Mouse (Mus musculus) liver, embryonic 14.5 days (tissue): Measurements from ENCODE around the gene Map4k5. TPM values are rescaled to one million over a fixed set of nuclear protein-coding genes. Genes with fewer than 3 reads are reported as not detected.

Experiments used
- ATAC-seq: fragments of 200-750 bp; cut with Nextera tagmentation; 2 replicates; pipeline ENCODE4 v1.8.0; 2017; ENCODE audit warnings: moderate number of reproducible peaks, mild to moderate bottlenecking, moderate library complexity; ENCODE audit not compliant: insufficient read depth
- DNase-seq, 3 experiments: peaks; one replicate each; pipeline ENCODE4 v3.0.0-alpha.2; 2012 to 2013; ENCODE audit warnings: low read depth in 3 of 3, low spot score in 3 of 3
- H3K27ac ChIP-seq: fragments of 300-500 bp; sonication (generic); 2 replicates; pipeline ENCODE4 v1.5.1; 2014; ENCODE audit warnings: moderate library complexity, mild to moderate bottlenecking, control low read depth, inconsistent platforms
- H3K27me3 ChIP-seq: fragments of 300-500 bp; sonication (generic); 2 replicates; pipeline ENCODE4 v1.6.1; 2014; ENCODE audit warnings: mild to moderate bottlenecking, low read length, moderate library complexity; ENCODE audit not compliant: control insufficient read depth, insufficient read depth
- H3K36me3 ChIP-seq: fragments of 300-500 bp; sonication (generic); replicated peaks from 2 replicates; pipeline ENCODE4 v1.6.1; 2014; ENCODE audit warnings: low read depth; ENCODE audit not compliant: control insufficient read depth, insufficient read depth
- H3K4me1 ChIP-seq, 2 experiments: fragments of 200-500 bp in 1 of 2; fragments of 300-500 bp in 1 of 2; sonication (generic) in 1 of 2; replicated peaks; 2 replicates each; pipeline ENCODE4 v1.6.1; 2012 to 2014; ENCODE audit warnings: antibody characterized with exemption in 1 of 2, inconsistent platforms in 1 of 2, low read length in 1 of 2; ENCODE audit not compliant: control insufficient read depth in 2 of 2, insufficient read depth in 2 of 2
- H3K4me2 ChIP-seq: fragments of 300-500 bp; sonication (generic); 2 replicates; pipeline ENCODE4 v1.6.1; 2014; ENCODE audit warnings: low read depth, mild to moderate bottlenecking, control low read depth, moderate library complexity
- H3K4me3 ChIP-seq, 2 experiments: fragments of 200-500 bp in 1 of 2; fragments of 300-500 bp in 1 of 2; sonication (generic) in 1 of 2; 2 replicates each; pipeline ENCODE4 v1.5.1; 2012 to 2014; ENCODE audit warnings: low read depth in 2 of 2, low read length in 2 of 2, mild to moderate bottlenecking in 2 of 2, control low read depth in 1 of 2, inconsistent platforms in 1 of 2, moderate library complexity in 1 of 2; ENCODE audit not compliant: insufficient read depth in 1 of 2
- H3K9ac ChIP-seq: fragments of 300-500 bp; sonication (generic); replicated peaks from 2 replicates; pipeline ENCODE4 v1.6.1; 2014; ENCODE audit warnings: mild to moderate bottlenecking, control low read depth, moderate library complexity
- H3K9me3 ChIP-seq: fragments of 300-500 bp; sonication (generic); 2 replicates; pipeline ENCODE4 v1.6.1; 2016; ENCODE audit warnings: low read length, mixed read lengths; ENCODE audit not compliant: control insufficient read depth
- CTCF ChIP-seq: IDR thresholded peaks from 2 replicates; pipeline ENCODE4 v1.5.1; 2016; ENCODE audit warnings: antibody characterized with exemption, low read depth, control low read depth
- EP300 ChIP-seq: IDR thresholded peaks from 2 replicates; pipeline ENCODE4 v1.6.1; 2016; ENCODE audit warnings: antibody characterized with exemption, low read depth
- WGBS: fragments of 180-500 bp; shearing (Covaris S2); extraction: QIAGEN DNeasy Blood & Tissue Kit; methylation state at CpG from one replicate; pipeline ENCODE4 v1.1.7; 2014; ENCODE audit not compliant: insufficient replicate concordance; 5-methylcytosine and 5-hydroxymethylcytosine counted together
- polyA plus RNA-seq, 2 experiments: library from polyadenylated mRNA; depleted of rRNA in 1 of 2; stranded (reverse) in 1 of 2; unstranded in 1 of 2; fragments of >200 nt; fragmentation: Nextera tagmentation in 1 of 2; extraction: Ambion mirVana in 1 of 2; gene quantifications; 2 replicates each; pipeline versions ENCODE4 v1.2.1 to v1.2.3; 2012 to 2014

The Map4k5 gene
- polyA plus RNA-seq, 2 experiments, result 13.6 to 26.9 TPM

DNA sequence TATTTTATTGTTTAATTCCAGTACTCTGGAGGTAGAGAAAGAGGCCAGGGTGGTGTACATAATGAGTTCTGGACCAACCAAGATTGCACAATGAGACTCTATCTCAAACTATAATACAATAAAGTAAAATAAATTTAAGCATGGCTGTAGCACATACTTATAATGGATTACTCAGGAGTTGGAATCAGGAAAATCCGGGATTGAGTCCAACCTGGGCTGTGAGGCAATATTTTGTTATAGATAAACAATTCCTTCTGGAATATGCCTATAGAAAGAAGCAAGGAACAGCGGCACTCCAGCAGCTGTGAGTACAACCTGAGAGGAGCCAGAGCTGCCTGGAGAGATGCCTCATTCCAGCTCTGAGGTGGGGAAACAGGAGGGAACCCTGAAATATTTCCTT is 12.0 kb upstream of the Map4k5 start:
- Histone ChIP-seq H3K27me3 (peaks cover 10% of the 10 kb centered on the region), H3K4me1 (peaks cover 0 to 5% of the 10 kb centered on the region in 2 experiments; a peak in 1 of 4 replicates), H3K4me2 (no peak overlapping the region), H3K9ac (no peak overlapping the region), H3K27ac (no peak overlapping the region), H3K4me3 (no peak overlapping the region), H3K9me3 (no peaks in the 10 kb centered on the region), H3K36me3 (no peaks in the 10 kb centered on the region)
- 56% methylated on average over 2 of the region's 2 CpGs for WGBS
- DNase-seq, result no peak
- TF ChIP-seq CTCF, result no peak
- no peak for TF ChIP-seq EP300
- ATAC-seq, result no peak

DNA sequence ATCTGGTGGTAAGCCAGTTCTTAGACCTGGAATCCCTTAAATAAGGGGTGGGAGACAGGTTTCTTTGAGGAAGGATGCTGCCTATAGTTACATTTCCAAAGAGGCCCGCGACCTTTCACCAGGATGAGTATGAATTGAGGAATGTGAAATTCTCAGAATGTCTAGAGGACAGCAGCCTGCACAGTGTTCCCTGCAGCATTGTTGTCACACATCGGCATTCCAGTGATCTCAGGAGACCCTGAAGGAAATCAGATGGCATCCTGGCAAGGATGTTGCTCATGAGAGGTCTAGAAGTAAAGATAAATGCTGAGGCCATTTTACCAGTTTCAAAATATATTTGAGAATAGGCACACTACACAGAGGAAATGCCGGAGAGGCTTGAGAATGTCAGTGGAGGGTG is 5.1 kb upstream of the Map4k5 start:
- Histone ChIP-seq H3K27ac (no peak overlapping the region), H3K4me1 (peaks cover 0 to 3% of the 10 kb centered on the region in 2 experiments; a peak in 1 of 4 replicates), H3K27me3 (no peaks in the 10 kb centered on the region), H3K9ac (no peak overlapping the region), H3K36me3 (no peaks in the 10 kb centered on the region), H3K9me3 (no peaks in the 10 kb centered on the region), H3K4me2 (no peak overlapping the region), H3K4me3 (no peak overlapping the region)
- ATAC-seq (no peak), DNase-seq (no peak)
- TF ChIP-seq CTCF (no peak), EP300 (no peak)
- WGBS, result 80% methylated on average over 4 of the region's 4 CpGs

GRCm38 (mm10) chr12:69895046-69895445 is 2.0 kb upstream of the Map4k5 start:
- no peak overlapping the region for H3K9ac ChIP-seq
- no peak for ATAC-seq
- no peak for TF ChIP-seq CTCF
- TF ChIP-seq EP300, result no peak
- H3K36me3 ChIP-seq, result peaks cover 3% of the 10 kb centered on the region; the same call in 1 of the 2 replicates
- H3K27me3 ChIP-seq, result no peaks in the 10 kb centered on the region
- no peak overlapping the region for H3K27ac ChIP-seq
- H3K4me1 ChIP-seq, result peaks cover 11 to 14% of the 10 kb centered on the region in 2 experiments
- H3K4me3 ChIP-seq, result no peak overlapping the region
- DNase-seq, result no peak
- no peak overlapping the region for H3K4me2 ChIP-seq
- H3K9me3 ChIP-seq, result no peaks in the 10 kb centered on the region
- WGBS, result 62% methylated on average over 2 of the region's 2 CpGs

DNA sequence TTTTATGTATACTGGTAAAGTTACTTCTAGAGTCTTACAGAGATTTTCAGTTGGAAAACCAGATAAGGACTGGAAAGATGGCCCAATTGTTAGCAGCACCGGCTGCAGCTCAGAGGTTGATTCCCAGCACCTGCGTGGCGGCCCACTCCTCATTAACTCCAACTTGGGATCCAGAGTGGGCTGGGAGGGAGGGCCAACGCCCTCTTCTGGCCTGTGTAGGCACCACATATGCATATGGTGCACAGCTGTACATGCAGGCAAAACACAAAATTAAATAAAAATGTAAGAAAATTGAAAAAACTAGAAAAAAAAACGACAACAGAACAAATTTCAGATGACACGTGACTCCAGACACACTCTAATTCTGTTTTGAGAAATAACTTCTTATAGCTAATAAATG is 927 bp upstream of the Map4k5 start:
- no peak for ATAC-seq
- Histone ChIP-seq H3K4me3 (no peak overlapping the region), H3K9me3 (no peaks in the 10 kb centered on the region), H3K36me3 (peaks cover 6% of the 10 kb centered on the region; the same call in 1 of the 2 replicates), H3K4me1 (peaks cover 14 to 18% of the 10 kb centered on the region in 2 experiments), H3K27me3 (no peaks in the 10 kb centered on the region), H3K27ac (no peak overlapping the region), H3K4me2 (peak overlapping the region; percentile 82), H3K9ac (no peak overlapping the region)
- no peak for DNase-seq
- TF ChIP-seq CTCF, result peak; percentile 62
- TF ChIP-seq EP300, result no peak
- 44% methylated on average over 6 of the region's 6 CpGs for WGBS

DNA sequence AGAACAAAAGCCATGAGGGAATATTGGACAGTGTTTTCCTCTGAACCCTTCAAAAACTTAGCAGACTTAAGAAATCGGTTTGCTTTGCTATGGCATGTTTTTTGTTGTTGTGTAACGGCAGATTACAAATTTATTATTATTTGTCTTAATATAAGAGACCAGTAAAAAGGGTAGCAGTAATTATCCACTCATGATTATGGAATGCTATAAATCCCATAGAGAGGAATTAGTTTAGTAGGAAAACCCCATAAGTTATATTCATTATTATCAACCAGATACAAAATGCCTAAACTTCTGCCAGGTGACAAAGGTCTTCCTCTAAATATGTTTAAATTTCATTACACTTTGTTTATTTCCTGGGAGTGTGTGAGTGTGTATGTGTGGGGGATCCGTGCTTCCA is 1.3 kb downstream of the Map4k5 start:
- H3K36me3 ChIP-seq, result peaks cover 6% of the 10 kb centered on the region
- no peaks in the 10 kb centered on the region for H3K9me3 ChIP-seq
- peaks cover 14 to 23% of the 10 kb centered on the region in 2 experiments for H3K4me1 ChIP-seq
- H3K27me3 ChIP-seq, result no peaks in the 10 kb centered on the region
- H3K27ac ChIP-seq, result peak overlapping the region; percentile 82
- peak overlapping the region; percentile 82 for H3K4me2 ChIP-seq
- H3K4me3 ChIP-seq, result peak overlapping the region; percentile 77 to 91
- DNase-seq (no peak), ATAC-seq (no peak)
- WGBS, result 54% methylated on average over 3 of the region's 3 CpGs
- no peak for TF ChIP-seq CTCF
- no peak for TF ChIP-seq EP300
- peak overlapping the region; percentile 98 for H3K9ac ChIP-seq
